Mouse (Mus musculus): ENCODE data around the gene Prkn. TPM values are rescaled to one million over a fixed set of nuclear protein-coding genes. Genes with fewer than 3 reads are reported as not detected.
A peak's percentile ranks its signal among the peaks of the same experiment; 100 is the strongest.

Gene Prkn
- polyA plus RNA-seq, 1 experiment from 2014 or later, result 1.5 TPM

DNA sequence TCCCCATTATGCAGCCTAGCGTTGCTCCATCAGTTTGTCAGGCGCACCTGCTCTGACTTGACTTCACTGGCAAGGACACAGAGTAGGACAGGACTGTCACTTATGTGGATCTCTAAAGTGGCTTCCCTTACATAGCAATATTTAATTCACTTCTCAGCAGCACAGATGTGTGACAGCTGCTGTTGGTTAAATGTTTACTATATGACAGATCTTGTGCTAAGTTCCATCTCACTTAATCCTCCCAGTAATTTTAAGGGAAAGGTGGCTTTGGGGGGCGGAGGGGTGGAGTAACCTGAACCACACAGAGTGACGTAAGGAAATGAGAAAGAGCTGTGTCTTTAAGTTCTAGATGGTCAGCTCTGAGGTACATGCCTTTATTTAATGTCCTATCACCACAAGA lies 1072.0 kb downstream of the Prkn start:
- H3K4me2 ChIP-seq, result no peak overlapping the region
- no peak overlapping the region for H3K4me3 ChIP-seq (replicated peaks)
- H3K27me3 ChIP-seq, result peaks cover 19% of the 10 kb centered on the region
- peaks cover 18% of the 10 kb centered on the region for H3K4me1 ChIP-seq
- no peaks in the 10 kb centered on the region for H3K36me3 ChIP-seq (replicated peaks)
- ATAC-seq (ENCODE audit: low FRiP score), result no peak
- no peaks in the 10 kb centered on the region for H3K9me3 ChIP-seq
- H3K9ac ChIP-seq, result no peak overlapping the region
- 63% methylated on average over 4 of the region's 4 CpGs for WGBS
- H3K27ac ChIP-seq, result no peak overlapping the region

GRCm38 (mm10) chr17:11912872-11913365 lies 1072.7 kb downstream of the Prkn start:
- Histone ChIP-seq H3K27ac (peak overlapping the region; percentile 61; the same call in 1 of the 2 replicates), H3K4me1 (peaks cover 18% of the 10 kb centered on the region), H3K4me2 (peak overlapping the region; percentile 55), H3K9me3 (no peaks in the 10 kb centered on the region), H3K27me3 (peaks cover 24% of the 10 kb centered on the region), H3K36me3 (replicated peaks) (no peaks in the 10 kb centered on the region), H3K9ac (0 out of 2 replicates have a peak overlapping the region, but pooled peaks have one; percentile 39), H3K4me3 (replicated peaks) (peak overlapping the region; percentile 25)
- peak; percentile 58; the same call in 1 of the 2 replicates for ATAC-seq (ENCODE audit: low FRiP score)
- under 1% methylated on average over 19 of the region's 19 CpGs for WGBS

- Histone ChIP-seq H3K27ac (no peak overlapping the region), H3K4me2 (peak overlapping the region; percentile 55), H3K27me3 (peaks cover 24% of the 10 kb centered on the region), H3K4me1 (peaks cover 18% of the 10 kb centered on the region), H3K9ac (no peak overlapping the region), H3K36me3 (replicated peaks) (no peaks in the 10 kb centered on the region), H3K4me3 (replicated peaks) (0 out of 2 replicates have a peak overlapping the region, but pooled peaks have one; percentile 5), H3K9me3 (no peaks in the 10 kb centered on the region)
- no peak for ATAC-seq (ENCODE audit: low FRiP score)
- WGBS, result 9% methylated on average over 8 of the region's 8 CpGs
These were observed 1073.4 kb downstream of the Prkn start for GRCm38 (mm10) chr17:11913620-11914019.

DNA sequence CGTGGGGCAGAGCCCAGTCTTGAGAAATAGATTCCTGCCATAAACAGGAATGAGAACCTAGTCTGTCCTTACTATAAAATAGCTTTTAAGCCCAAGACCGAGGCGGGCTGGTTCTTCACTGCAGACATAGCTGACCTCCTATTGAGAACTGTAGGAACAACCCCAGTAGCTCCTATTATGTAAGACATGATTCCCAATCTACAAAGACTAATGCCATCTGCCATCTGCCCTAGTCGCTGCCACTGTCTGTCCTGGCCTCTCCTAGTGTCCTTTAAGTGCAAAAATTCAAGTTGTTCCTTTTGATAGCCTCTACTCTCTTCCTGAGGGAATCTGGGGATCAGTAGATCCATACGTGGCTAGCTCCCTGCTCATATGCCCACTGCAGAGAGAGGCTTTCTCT lies 1074.3 kb downstream of the Prkn start:
- Histone ChIP-seq H3K27me3 (peaks cover 24% of the 10 kb centered on the region), H3K4me2 (no peak overlapping the region), H3K36me3 (replicated peaks) (no peaks in the 10 kb centered on the region), H3K9ac (no peak overlapping the region), H3K4me3 (replicated peaks) (no peak overlapping the region), H3K27ac (no peak overlapping the region), H3K9me3 (no peaks in the 10 kb centered on the region), H3K4me1 (peaks cover 18% of the 10 kb centered on the region)
- 81% methylated on average over 5 of the region's 5 CpGs for WGBS
- no peak for ATAC-seq (ENCODE audit: low FRiP score)

DNA sequence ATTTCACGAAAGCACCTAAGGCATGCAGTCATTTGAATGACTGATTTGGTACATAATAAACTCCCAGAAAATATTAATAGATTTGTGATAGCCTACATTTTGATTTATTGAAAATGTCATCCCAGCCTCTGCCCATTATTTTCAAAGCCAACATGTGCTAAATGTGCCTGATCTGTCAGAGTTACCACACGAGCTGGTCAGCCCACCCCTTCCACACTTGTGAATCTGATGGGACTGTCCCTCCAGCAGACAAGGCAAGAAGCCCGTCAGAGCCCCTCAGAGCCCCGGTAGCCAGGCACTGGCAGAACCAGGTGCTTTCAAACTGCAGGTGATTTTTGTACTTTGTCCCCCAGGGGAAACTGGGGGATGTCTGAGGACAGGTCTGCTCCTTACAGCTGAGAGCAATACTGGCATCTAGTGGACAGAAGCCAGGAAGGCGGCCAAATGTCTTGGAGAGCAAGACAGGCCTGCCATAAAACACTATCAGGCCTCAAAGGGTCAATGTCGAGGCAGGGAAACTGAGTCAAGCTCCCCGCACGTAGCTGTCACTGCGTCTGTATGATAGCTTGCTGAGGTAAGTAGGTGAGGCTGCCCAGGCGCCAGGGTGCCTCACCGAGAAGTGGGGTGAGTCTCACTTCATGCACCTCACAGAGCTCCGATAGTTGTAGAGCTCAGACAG lies 1078.1 kb downstream of the Prkn start:
- no peak overlapping the region for H3K4me3 ChIP-seq (replicated peaks)
- no peaks in the 10 kb centered on the region for H3K9me3 ChIP-seq
- H3K9ac ChIP-seq, result no peak overlapping the region
- H3K4me2 ChIP-seq, result no peak overlapping the region
- WGBS, result 56% methylated on average over 12 of the region's 12 CpGs
- peaks cover 13% of the 10 kb centered on the region for H3K27me3 ChIP-seq
- 0 out of 2 replicates have a peak, but pooled peaks have one; percentile 11 for ATAC-seq (ENCODE audit: low FRiP score)
- no peaks in the 10 kb centered on the region for H3K36me3 ChIP-seq (replicated peaks)
- no peak overlapping the region for H3K27ac ChIP-seq
- H3K4me1 ChIP-seq, result peaks cover 6% of the 10 kb centered on the region

- H3K27me3 ChIP-seq, result peaks cover 6% of the 10 kb centered on the region
- H3K9me3 ChIP-seq, result no peaks in the 10 kb centered on the region
- WGBS, result 91% methylated on average over 6 of the region's 6 CpGs
- H3K4me2 ChIP-seq, result no peak overlapping the region
- no peak overlapping the region for H3K4me3 ChIP-seq (replicated peaks)
- H3K36me3 ChIP-seq (replicated peaks), result no peaks in the 10 kb centered on the region
- H3K4me1 ChIP-seq, result no peaks in the 10 kb centered on the region; the same call in 1 of the 2 replicates
- no peak overlapping the region for H3K9ac ChIP-seq
- no peak overlapping the region for H3K27ac ChIP-seq
- ATAC-seq (ENCODE audit: low FRiP score), result no peak
These were observed 1079.4 kb downstream of the Prkn start for GRCm38 (mm10) chr17:11919581-11919980.

DNA sequence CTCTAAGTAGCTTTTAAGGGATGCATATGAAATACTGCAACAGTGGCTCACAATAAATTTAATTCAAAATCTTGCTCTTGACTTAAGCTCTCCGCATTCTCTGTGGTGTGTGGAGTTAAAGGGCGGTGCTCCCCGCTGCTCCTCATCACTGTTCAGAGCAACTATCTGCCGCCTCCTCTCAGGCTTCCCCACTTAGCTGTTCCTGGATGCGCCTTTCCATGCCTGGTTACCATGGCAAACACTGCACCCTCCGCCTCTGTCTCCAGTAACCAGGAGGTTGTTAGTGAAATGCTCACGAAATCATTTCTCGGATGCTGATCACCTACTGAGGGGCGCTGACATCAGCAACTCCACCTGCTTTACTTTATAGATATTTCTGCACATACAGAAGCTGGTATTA lies 1080.8 kb downstream of the Prkn start:
- ATAC-seq (ENCODE audit: low FRiP score), result no peak
- H3K9ac ChIP-seq, result no peak overlapping the region
- no peaks in the 10 kb centered on the region for H3K36me3 ChIP-seq (replicated peaks)
- H3K4me2 ChIP-seq, result no peak overlapping the region
- H3K9me3 ChIP-seq, result no peaks in the 10 kb centered on the region
- 72% methylated on average over 9 of the region's 9 CpGs for WGBS
- 0 out of 2 replicates have a peak, but pooled peaks cover 5% of the 10 kb centered on the region for H3K27me3 ChIP-seq
- no peaks in the 10 kb centered on the region; the same call in none of the 2 replicates for H3K4me1 ChIP-seq
- H3K4me3 ChIP-seq (replicated peaks), result no peak overlapping the region
- H3K27ac ChIP-seq, result no peak overlapping the region

GRCm38 (mm10) chr17:11923989-11924388 lies 1083.8 kb downstream of the Prkn start:
- 92% methylated on average over 9 of the region's 9 CpGs for WGBS
- Histone ChIP-seq H3K4me1 (peaks cover 3% of the 10 kb centered on the region; the same call in 1 of the 2 replicates), H3K9me3 (no peaks in the 10 kb centered on the region), H3K4me3 (replicated peaks) (no peak overlapping the region), H3K9ac (no peak overlapping the region), H3K27ac (no peak overlapping the region), H3K36me3 (replicated peaks) (no peaks in the 10 kb centered on the region), H3K27me3 (0 out of 2 replicates have a peak, but pooled peaks cover 4% of the 10 kb centered on the region), H3K4me2 (no peak overlapping the region)
- no peak for ATAC-seq (ENCODE audit: low FRiP score)

GRCm38 (mm10) chr17:11926865-11927386 lies 1086.7 kb downstream of the Prkn start:
- no peak overlapping the region for H3K9ac ChIP-seq
- no peak overlapping the region for H3K4me3 ChIP-seq (replicated peaks)
- H3K4me1 ChIP-seq, result peaks cover 3% of the 10 kb centered on the region; the same call in 1 of the 2 replicates
- peak overlapping the region; percentile 33 for H3K4me2 ChIP-seq
- peak overlapping the region; percentile 71 for H3K27ac ChIP-seq
- peak; percentile 72; the same call in 1 of the 2 replicates for ATAC-seq (ENCODE audit: low FRiP score)
- H3K9me3 ChIP-seq, result no peaks in the 10 kb centered on the region
- 14% methylated on average over 11 of the region's 11 CpGs for WGBS
- 0 out of 2 replicates have a peak, but pooled peaks cover 4% of the 10 kb centered on the region for H3K27me3 ChIP-seq
- H3K36me3 ChIP-seq (replicated peaks), result no peaks in the 10 kb centered on the region

GRCm38 (mm10) chr17:11931641-11932040 lies 1091.5 kb downstream of the Prkn start:
- Histone ChIP-seq H3K4me2 (no peak overlapping the region), H3K4me1 (peaks cover 3% of the 10 kb centered on the region; the same call in 1 of the 2 replicates), H3K36me3 (replicated peaks) (no peaks in the 10 kb centered on the region), H3K9ac (no peak overlapping the region), H3K4me3 (replicated peaks) (no peak overlapping the region), H3K27ac (no peak overlapping the region), H3K27me3 (0 out of 2 replicates have a peak, but pooled peaks cover 4% of the 10 kb centered on the region), H3K9me3 (no peaks in the 10 kb centered on the region)
- WGBS, result 89% methylated on average over 4 of the region's 4 CpGs
- ATAC-seq (ENCODE audit: low FRiP score), result no peak

- H3K9ac ChIP-seq, result no peak overlapping the region
- no peak overlapping the region for H3K4me2 ChIP-seq
- no peak for ATAC-seq (ENCODE audit: low FRiP score)
- H3K36me3 ChIP-seq (replicated peaks), result no peaks in the 10 kb centered on the region
- H3K27ac ChIP-seq, result no peak overlapping the region
- no peaks in the 10 kb centered on the region for H3K9me3 ChIP-seq
- WGBS, result 45% methylated on average over 5 of the region's 5 CpGs
- H3K27me3 ChIP-seq, result 0 out of 2 replicates have a peak, but pooled peaks cover 2% of the 10 kb centered on the region
- no peaks in the 10 kb centered on the region for H3K4me1 ChIP-seq
- no peak overlapping the region for H3K4me3 ChIP-seq (replicated peaks)
These were observed 1093.6 kb downstream of the Prkn start for GRCm38 (mm10) chr17:11933737-11934136.

GRCm38 (mm10) chr17:11947436-11947835 lies 1107.3 kb downstream of the Prkn start:
- WGBS, result 82% methylated on average over 3 of the region's 3 CpGs
- Histone ChIP-seq H3K4me2 (no peak overlapping the region), H3K27me3 (no peaks in the 10 kb centered on the region), H3K4me3 (replicated peaks) (no peak overlapping the region), H3K9ac (no peak overlapping the region), H3K9me3 (0 out of 2 replicates have a peak, but pooled peaks cover 2% of the 10 kb centered on the region), H3K36me3 (replicated peaks) (no peaks in the 10 kb centered on the region), H3K4me1 (peaks cover 6% of the 10 kb centered on the region), H3K27ac (no peak overlapping the region)
- no peak for ATAC-seq (ENCODE audit: low FRiP score)
